Mouse (Mus musculus): ENCODE results near the gene Fam111a.

DNA sequence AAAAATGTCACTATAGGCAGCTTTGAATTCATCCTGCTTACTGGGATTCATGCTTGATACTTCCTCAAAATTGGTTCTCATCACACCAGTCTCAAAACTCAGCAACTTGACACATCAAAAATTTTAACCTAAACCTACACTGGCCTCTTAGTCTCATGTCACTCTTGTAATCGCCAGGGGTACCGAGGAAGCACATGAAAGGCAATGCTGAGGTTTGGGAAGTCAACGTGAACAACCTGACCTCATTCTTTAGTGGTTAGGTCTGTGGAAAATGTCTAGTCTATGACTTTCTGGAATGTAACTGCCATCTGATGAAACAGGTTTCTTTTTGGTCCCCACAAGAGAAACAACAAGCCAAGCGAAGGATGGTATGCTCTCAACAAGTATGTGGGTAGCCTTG, 89.4 kb downstream of the Fam111a start:
- TF ChIP-seq POLR2A (IDR thresholded peaks at IDR 0.05; ENCODE audit: borderline replicate concordance, control insufficient read depth, low read depth, low read length), result no peak
- no peak for TF ChIP-seq CTCF (IDR thresholded peaks at IDR 0.05; ENCODE audit: control insufficient read depth, insufficient read depth, low read length)
